Mouse (Mus musculus) mature B cell (primary cell): ENCODE data around the gene Zfp619.
"Not testable (repeated sequence)": the region's sequence is repeated elsewhere in the genome, so short reads cannot be mapped to it uniquely, and the experiment has no call there.

ENCODE experiments used
- in situ Hi-C: fragments of 300-500 bp; cut with MboI; formaldehyde crosslinking; loops from 2 replicates; pipeline ENCODE4 v1.14.3; 2019

The Zfp619 gene

DNA sequence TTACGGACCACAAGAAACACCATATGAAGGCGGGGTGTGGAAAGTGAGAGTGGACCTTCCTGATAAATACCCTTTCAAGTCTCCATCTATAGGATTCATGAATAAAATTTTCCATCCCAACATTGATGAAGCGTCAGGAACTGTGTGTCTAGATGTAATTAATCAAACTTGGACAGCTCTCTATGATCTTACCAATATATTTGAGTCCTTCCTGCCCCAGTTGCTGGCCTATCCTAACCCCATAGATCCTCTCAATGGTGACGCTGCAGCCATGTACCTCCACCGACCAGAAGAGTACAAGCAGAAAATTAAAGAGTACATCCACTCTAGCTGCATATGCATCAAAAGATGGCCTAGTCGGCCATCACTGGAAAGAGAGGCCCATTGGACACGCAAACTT lies 71.5 kb downstream of the Zfp619 start:
- in situ Hi-C loops: not testable (repeated sequence)
